Mouse (Mus musculus) kidney, embryonic 15.5 days (tissue): ENCODE data around the gene Nip7. TPM values are rescaled to one million over a fixed set of nuclear protein-coding genes. Genes with fewer than 3 reads are reported as not detected.

Experiments
- ATAC-seq: fragments of 200-750 bp; cut with Nextera tagmentation; replicated peaks from 2 replicates; pipeline ENCODE4 v1.8.0; 2017; ENCODE audit warnings: moderate TSS enrichment; ENCODE audit not compliant: low FRiP score
- H3K27ac ChIP-seq: fragments of 300-500 bp; sonication (generic); 2 replicates; pipeline ENCODE4 v1.5.1; 2015; ENCODE audit warnings: mild to moderate bottlenecking, inconsistent platforms
- H3K27me3 ChIP-seq: fragments of 300-500 bp; sonication (generic); 2 replicates; pipeline ENCODE4 v1.6.1; 2015; ENCODE audit warnings: inconsistent platforms
- H3K36me3 ChIP-seq: fragments of 300-500 bp; sonication (generic); 2 replicates; pipeline ENCODE4 v1.6.1; 2015; ENCODE audit warnings: inconsistent platforms
- H3K4me1 ChIP-seq: fragments of 300-500 bp; sonication (generic); 2 replicates; pipeline ENCODE4 v1.6.1; 2015; ENCODE audit warnings: inconsistent platforms
- H3K4me2 ChIP-seq: fragments of 300-500 bp; sonication (generic); 2 replicates; pipeline ENCODE4 v1.6.1; 2015; ENCODE audit warnings: moderate library complexity, mild to moderate bottlenecking, inconsistent platforms
- H3K4me3 ChIP-seq: fragments of 300-500 bp; sonication (generic); replicated peaks from 2 replicates; pipeline ENCODE4 v1.5.1; 2015; ENCODE audit warnings: mild to moderate bottlenecking, inconsistent platforms
- H3K9ac ChIP-seq: fragments of 300-500 bp; sonication (generic); 2 replicates; pipeline ENCODE4 v1.6.1; 2015; ENCODE audit warnings: mild to moderate bottlenecking, inconsistent platforms
- H3K9me3 ChIP-seq: fragments of 300-500 bp; sonication (generic); replicated peaks from 2 replicates; pipeline ENCODE4 v1.6.1; 2016; ENCODE audit warnings: inconsistent platforms
- WGBS: fragments of 180-500 bp; shearing (Covaris S2); methylation state at CpG from one replicate; pipeline ENCODE4 v1.1.7; 2015; ENCODE audit warnings: mixed read lengths; 5-methylcytosine and 5-hydroxymethylcytosine counted together
- microRNA-seq: library from miRNA; unstranded; fragments of <30 nt; microRNA quantifications from one replicate; pipeline ENCODE4, GENCODE M21; 2016
- polyA plus RNA-seq: library from polyadenylated mRNA; unstranded; fragments of >200 nt; fragmentation: Nextera tagmentation; extraction: Ambion mirVana; gene quantifications from 2 replicates; pipeline ENCODE4 v1.2.1, GENCODE M21; 2015

Nip7 gene
- polyA plus RNA-seq, 1 experiment from 2014 or later = 92.7 TPM

- no peak for ATAC-seq
- no peak overlapping the region for H3K9ac ChIP-seq
Measured at GRCm38 (mm10) chr8:107108978-107109720, 52.5 kb downstream of the Nip7 start.

GRCm38 (mm10) chr8:107109816-107110435, 53.2 kb downstream of the Nip7 start:
- 80% methylated on average over 5 of the region's 5 CpGs for WGBS
- Histone ChIP-seq H3K4me2 (no peak overlapping the region), H3K4me3 (no peak overlapping the region), H3K27me3 (no peaks in the 10 kb centered on the region), H3K27ac (no peak overlapping the region), H3K4me1 (peaks cover 29% of the 10 kb centered on the region), H3K36me3 (no peaks in the 10 kb centered on the region), H3K9me3 (no peaks in the 10 kb centered on the region), H3K9ac (no peak overlapping the region)
- ATAC-seq = no peak

More at GRCm38 (mm10) chr8:107108978-107109720, 52.5 kb downstream of the Nip7 start:
- peak overlapping the region; percentile 22; the same call in 1 of the 2 replicates for H3K27ac ChIP-seq
- H3K36me3 ChIP-seq = no peaks in the 10 kb centered on the region
- no peaks in the 10 kb centered on the region for H3K27me3 ChIP-seq
- H3K4me3 ChIP-seq = no peak overlapping the region
- peaks cover 22% of the 10 kb centered on the region for H3K4me1 ChIP-seq
- WGBS = 70% methylated on average over 23 of the region's 23 CpGs
- no peaks in the 10 kb centered on the region for H3K9me3 ChIP-seq
- H3K4me2 ChIP-seq = 0 out of 2 replicates have a peak overlapping the region, but pooled peaks have one; percentile 14

Small RNAs within 50 kb of the gene (microRNA-seq; reads per million reads assigned to microRNA genes)
- gene Mir7075 = 0.74 reads per million

Other genes with a start within 250 kb of the Nip7 start
- gene Has3, start 186.6 kb upstream of the Nip7 start, polyA plus RNA-seq = 1.2 and 1.5 TPM in 2 replicates
- 85.8 and 86.4 TPM in 2 replicates for gene Utp4, start 163.2 kb upstream of the Nip7 start, polyA plus RNA-seq
- gene Sntb2, start 121.1 kb upstream of the Nip7 start, polyA plus RNA-seq = 15.6 and 16.4 TPM in 2 replicates
- gene Vps4a, start 25.7 kb upstream of the Nip7 start, polyA plus RNA-seq = 65.9 and 70.0 TPM in 2 replicates
- gene Pdf, start 8.3 kb upstream of the Nip7 start, polyA plus RNA-seq = 57.8 and 60.5 TPM in 2 replicates
- 38.2 and 40.1 TPM in 2 replicates for gene Cog8, start 188 bp upstream of the Nip7 start, polyA plus RNA-seq
- gene Tmed6, start 8.8 kb downstream of the Nip7 start, polyA plus RNA-seq = 23.2 and 23.8 TPM in 2 replicates
- gene Terf2, start 39.7 kb downstream of the Nip7 start, polyA plus RNA-seq = 17.5 and 18.2 TPM in 2 replicates
- 131 and 133 TPM in 2 replicates for gene Cyb5b, start 93.8 kb downstream of the Nip7 start, polyA plus RNA-seq
- 27.2 and 29.3 TPM in 2 replicates for gene Nfat5, start 236.6 kb downstream of the Nip7 start, polyA plus RNA-seq